Mouse (Mus musculus): ENCODE measurements around the gene Adamts6. TPM values are rescaled to one million over a fixed set of nuclear protein-coding genes. Genes with fewer than 3 reads are reported as not detected.

The Adamts6 gene
- polyA plus RNA-seq, 1 experiment from 2014 or later = 1.8 TPM

DNA sequence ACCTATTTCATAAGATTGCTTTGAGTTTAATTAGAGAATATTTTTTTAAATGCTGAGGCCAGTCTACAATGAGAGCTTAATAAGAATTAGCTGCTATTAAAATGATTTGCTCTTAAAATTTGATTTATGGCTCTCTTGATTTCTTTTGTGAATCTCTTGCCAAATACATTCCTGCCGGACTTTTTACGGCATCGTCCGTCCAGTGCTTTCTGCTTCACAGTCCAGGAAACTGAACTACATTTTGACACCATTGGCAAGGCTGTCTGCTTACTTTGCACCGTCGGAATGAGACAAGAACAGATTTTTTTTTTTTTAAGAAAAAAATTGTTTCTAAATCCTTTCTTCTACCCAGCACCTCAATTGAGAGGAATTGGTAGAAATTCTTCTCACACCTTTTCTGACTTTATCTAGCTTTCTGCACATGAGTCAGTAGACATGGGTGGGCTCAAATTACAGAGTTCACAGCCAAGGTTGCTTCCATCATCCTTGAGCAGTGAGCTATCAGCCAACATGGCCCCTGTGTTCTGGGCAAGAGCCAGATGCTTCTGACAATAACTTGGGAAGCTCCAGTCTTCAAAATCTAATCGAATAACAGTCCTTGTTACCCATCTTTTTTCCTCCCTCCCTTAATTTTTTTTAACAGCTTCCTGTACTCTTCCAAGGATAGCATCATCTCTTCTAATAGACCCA, 246.3 kb downstream of the Adamts6 start:
- Histone ChIP-seq H3K9ac (replicated peaks; ENCODE audit: low read depth, low read length) (no peak overlapping the region), H3K4me1 (replicated peaks; ENCODE audit: control insufficient read depth, insufficient read depth, low read length) (no peaks in the 10 kb centered on the region), H3K4me3 (replicated peaks; ENCODE audit: low read length) (no peak overlapping the region), H3K36me3 (ENCODE audit: control insufficient read depth, insufficient read depth) (no peaks in the 10 kb centered on the region), H3K4me2 (ENCODE audit: low read length) (no peak overlapping the region), H3K27ac (ENCODE audit: low read length) (no peak overlapping the region), H3K9me3 (ENCODE audit: control insufficient read depth, low read length) (no peaks in the 10 kb centered on the region), H3K27me3 (replicated peaks; ENCODE audit: control insufficient read depth, insufficient read depth, low read length) (no peaks in the 10 kb centered on the region)
- WGBS = 92% methylated on average over 7 of the region's 7 CpGs
- no peak for ATAC-seq

- no peak overlapping the region for H3K9ac ChIP-seq (replicated peaks; ENCODE audit: low read depth, low read length)
- WGBS = 17% methylated on average over 7 of the region's 7 CpGs
Measured at GRCm38 (mm10) chr13:104540861-104541398, 253.3 kb downstream of the Adamts6 start.

GRCm38 (mm10) chr13:104542123-104542758, 254.6 kb downstream of the Adamts6 start:
- H3K4me3 ChIP-seq (replicated peaks; ENCODE audit: low read length) = no peak overlapping the region
- peaks cover 3% of the 10 kb centered on the region; the same call in 1 of the 2 replicates for H3K4me1 ChIP-seq (replicated peaks; ENCODE audit: control insufficient read depth, insufficient read depth, low read length)
- WGBS = 89% methylated on average over 10 of the region's 10 CpGs
- H3K27me3 ChIP-seq (replicated peaks; ENCODE audit: control insufficient read depth, insufficient read depth, low read length) = no peaks in the 10 kb centered on the region
- no peak overlapping the region for H3K4me2 ChIP-seq (ENCODE audit: low read length)
- no peak overlapping the region for H3K9ac ChIP-seq (replicated peaks; ENCODE audit: low read depth, low read length)
- H3K36me3 ChIP-seq (ENCODE audit: control insufficient read depth, insufficient read depth) = no peaks in the 10 kb centered on the region
- no peak overlapping the region for H3K27ac ChIP-seq (ENCODE audit: low read length)
- ATAC-seq = no peak
- H3K9me3 ChIP-seq (ENCODE audit: control insufficient read depth, low read length) = no peaks in the 10 kb centered on the region

More at GRCm38 (mm10) chr13:104540861-104541398, 253.3 kb downstream of the Adamts6 start:
- Histone ChIP-seq H3K4me3 (replicated peaks; ENCODE audit: low read length) (no peak overlapping the region), H3K27ac (ENCODE audit: low read length) (no peak overlapping the region), H3K4me2 (ENCODE audit: low read length) (no peak overlapping the region; the same call in 1 of the 2 replicates), H3K9me3 (ENCODE audit: control insufficient read depth, low read length) (no peaks in the 10 kb centered on the region), H3K36me3 (ENCODE audit: control insufficient read depth, insufficient read depth) (no peaks in the 10 kb centered on the region), H3K27me3 (replicated peaks; ENCODE audit: control insufficient read depth, insufficient read depth, low read length) (no peaks in the 10 kb centered on the region), H3K4me1 (replicated peaks; ENCODE audit: control insufficient read depth, insufficient read depth, low read length) (peaks cover 3% of the 10 kb centered on the region; the same call in 1 of the 2 replicates)
- ATAC-seq = 0 out of 2 replicates have a peak, but pooled peaks have one; percentile 31

DNA sequence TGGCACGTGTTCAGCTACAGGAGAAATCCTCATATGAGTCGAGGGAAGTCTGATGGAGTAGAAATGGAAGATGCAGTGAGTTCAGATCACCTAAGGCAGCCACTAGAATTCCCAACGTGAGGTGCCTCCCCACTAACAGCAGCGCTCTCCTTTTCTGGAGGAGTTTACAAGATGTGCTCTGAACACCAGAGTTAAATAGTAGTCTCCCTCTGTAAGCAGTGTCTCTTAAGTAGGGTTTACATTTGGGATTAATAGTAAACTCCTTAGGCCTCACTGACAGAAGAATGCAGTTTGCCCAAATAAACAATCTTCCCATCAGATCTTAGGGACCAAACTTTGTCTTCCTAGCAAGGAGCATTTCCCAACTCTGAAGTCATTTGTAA, 255.1 kb downstream of the Adamts6 start:
- H3K9me3 ChIP-seq (ENCODE audit: control insufficient read depth, low read length) = no peaks in the 10 kb centered on the region
- ATAC-seq = no peak
- no peak overlapping the region for H3K27ac ChIP-seq (ENCODE audit: low read length)
- no peak overlapping the region for H3K4me2 ChIP-seq (ENCODE audit: low read length)
- peaks cover 3% of the 10 kb centered on the region; the same call in 1 of the 2 replicates for H3K4me1 ChIP-seq (replicated peaks; ENCODE audit: control insufficient read depth, insufficient read depth, low read length)
- H3K4me3 ChIP-seq (replicated peaks; ENCODE audit: low read length) = no peak overlapping the region
- 74% methylated on average over 4 of the region's 4 CpGs for WGBS
- no peak overlapping the region for H3K9ac ChIP-seq (replicated peaks; ENCODE audit: low read depth, low read length)
- H3K27me3 ChIP-seq (replicated peaks; ENCODE audit: control insufficient read depth, insufficient read depth, low read length) = no peaks in the 10 kb centered on the region
- H3K36me3 ChIP-seq (ENCODE audit: control insufficient read depth, insufficient read depth) = no peaks in the 10 kb centered on the region

Other genes with a start within 250 kb of the Adamts6 start
- 40.1 and 45.8 TPM in 2 replicates for gene Nln, start 178.2 kb upstream of the Adamts6 start, polyA plus RNA-seq (2015; fragmentation: Nextera tagmentation; extraction: Ambion mirVana)
- 34.0 and 39.2 TPM in 2 replicates for gene Sgtb, start 178.1 kb upstream of the Adamts6 start, polyA plus RNA-seq (2015; fragmentation: Nextera tagmentation; extraction: Ambion mirVana)
- 69.4 and 72.5 TPM in 2 replicates for gene Trappc13, start 109.4 kb upstream of the Adamts6 start, polyA plus RNA-seq (2015; fragmentation: Nextera tagmentation; extraction: Ambion mirVana)
- 43.8 and 46.5 TPM in 2 replicates for gene Trim23, start 109.0 kb upstream of the Adamts6 start, polyA plus RNA-seq (2015; fragmentation: Nextera tagmentation; extraction: Ambion mirVana)
- 22.5 and 28.3 TPM in 2 replicates for gene Cenpk, start 59.2 kb upstream of the Adamts6 start, polyA plus RNA-seq (2015; fragmentation: Nextera tagmentation; extraction: Ambion mirVana)
- 9.7 and 10.3 TPM in 2 replicates for gene Ppwd1, start 59.0 kb upstream of the Adamts6 start, polyA plus RNA-seq (2015; fragmentation: Nextera tagmentation; extraction: Ambion mirVana)

Data from forebrain, embryonic 16.5 days (tissue).